Mouse (Mus musculus) lung, postnatal 4 days (tissue): ENCODE results near the gene Gnpat.

Source experiments
- DNase-seq, 2 experiments: peaks; one replicate each; pipeline ENCODE4 v3.0.0; 2021

Gnpat gene

DNA sequence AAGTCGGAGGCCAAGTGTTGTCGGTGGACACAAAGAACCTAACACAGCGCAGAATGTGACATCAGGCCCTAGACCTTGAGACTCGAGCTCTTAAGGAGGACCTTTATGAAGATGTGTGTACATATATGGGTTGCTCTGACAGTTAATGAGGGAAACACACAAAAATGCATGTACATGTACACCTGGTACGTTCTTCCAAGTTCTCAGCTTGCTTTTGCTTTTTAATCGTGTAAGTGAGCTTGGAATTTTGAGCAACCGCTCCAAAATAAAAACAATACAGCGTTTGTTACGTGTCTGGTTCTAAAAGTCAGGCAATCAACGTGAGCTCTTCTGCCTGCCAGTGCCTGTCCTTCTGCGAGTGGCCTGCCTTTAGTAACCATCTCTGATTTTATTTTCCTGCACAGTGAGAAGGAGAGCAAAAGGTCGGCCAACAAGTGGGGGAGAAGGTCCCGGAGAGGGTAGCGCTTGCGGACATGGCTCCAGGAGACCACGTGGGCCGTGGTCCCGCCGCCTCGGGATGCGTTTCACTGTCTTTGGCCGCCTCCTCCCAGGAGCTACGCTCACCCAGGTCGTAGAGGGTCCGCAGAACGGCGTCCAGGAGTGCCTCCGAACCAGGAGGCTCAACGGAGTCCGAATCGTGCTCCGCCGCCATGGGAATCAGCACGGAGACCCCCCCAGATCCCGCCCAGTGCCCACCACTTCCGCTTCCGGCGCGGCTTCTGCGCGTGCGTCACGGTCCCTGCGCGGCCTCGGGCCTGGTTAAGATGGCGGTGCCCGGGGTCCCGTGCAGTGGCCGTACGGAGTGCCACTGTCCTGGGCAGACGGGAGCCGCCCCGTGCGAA lies at the start of gene Gnpat, which contains the start of gene 2810004N23Rik:
TSS of gene Gnpat (plus strand) at position 713 of the 842 bp plus-strand sequence.
TSS of gene 2810004N23Rik (minus strand) at position 800 of the 842 bp plus-strand sequence.
- DNase-seq: peak; percentile 95 to 96

GRCm38 (mm10) chr8:124813326-124813725 lies 49.5 kb upstream of the Gnpat start:
- no peak for DNase-seq

- peak; percentile 42 to 78 for DNase-seq
These were observed 47.0 kb upstream of the Gnpat start for GRCm38 (mm10) chr8:124815870-124816269.

DNA sequence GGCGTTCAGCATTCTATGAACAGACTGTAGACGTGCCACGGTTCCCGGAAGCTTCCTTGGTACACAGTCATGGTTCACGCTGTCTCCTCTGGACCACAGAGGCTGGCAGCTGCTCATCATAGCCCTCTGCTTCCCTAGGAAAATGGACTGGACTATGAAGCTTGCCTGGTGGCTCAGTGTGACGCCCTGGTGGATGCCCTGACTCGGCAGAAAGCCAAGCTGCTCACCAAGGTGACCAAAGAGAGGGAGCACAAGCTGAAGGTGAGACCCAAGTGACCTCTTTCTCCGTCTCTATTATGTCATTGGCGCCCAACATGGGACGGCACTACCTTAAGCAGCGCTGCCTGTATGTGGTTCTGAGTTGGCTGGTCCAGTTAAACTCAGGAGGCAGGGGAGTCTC lies 46.0 kb upstream of the Gnpat start:
- no peak for DNase-seq

GRCm38 (mm10) chr8:124817361-124817760 lies 45.5 kb upstream of the Gnpat start:
- no peak for DNase-seq

DNA sequence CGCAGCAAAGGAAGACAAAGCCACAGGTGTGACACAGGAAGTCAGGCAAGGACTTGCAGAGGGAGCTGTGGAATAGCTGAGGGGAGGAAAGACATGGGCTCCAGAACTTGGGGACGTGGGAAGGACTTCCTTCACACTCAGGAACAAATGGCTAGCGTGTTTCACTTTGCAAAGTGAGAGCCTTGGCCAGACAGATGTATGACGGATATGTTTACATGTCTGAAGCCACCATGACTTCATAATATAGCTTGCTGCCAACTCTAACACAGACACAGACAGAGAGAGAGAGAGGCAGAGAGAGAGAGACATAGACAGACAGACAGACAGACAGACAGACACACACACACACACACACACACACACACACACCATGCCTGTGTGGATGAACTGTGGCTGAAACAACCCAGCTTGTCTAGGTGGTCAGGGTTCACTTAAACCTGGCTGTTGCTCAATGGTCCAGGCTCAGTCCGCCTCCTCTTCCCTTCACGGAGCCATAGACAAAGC lies 43.2 kb upstream of the Gnpat start:
- DNase-seq: peak; percentile 19 to 32

GRCm38 (mm10) chr8:124820125-124820524 lies 42.7 kb upstream of the Gnpat start:
- peak in 1 of 2 experiments; percentile 48 for DNase-seq

DNA sequence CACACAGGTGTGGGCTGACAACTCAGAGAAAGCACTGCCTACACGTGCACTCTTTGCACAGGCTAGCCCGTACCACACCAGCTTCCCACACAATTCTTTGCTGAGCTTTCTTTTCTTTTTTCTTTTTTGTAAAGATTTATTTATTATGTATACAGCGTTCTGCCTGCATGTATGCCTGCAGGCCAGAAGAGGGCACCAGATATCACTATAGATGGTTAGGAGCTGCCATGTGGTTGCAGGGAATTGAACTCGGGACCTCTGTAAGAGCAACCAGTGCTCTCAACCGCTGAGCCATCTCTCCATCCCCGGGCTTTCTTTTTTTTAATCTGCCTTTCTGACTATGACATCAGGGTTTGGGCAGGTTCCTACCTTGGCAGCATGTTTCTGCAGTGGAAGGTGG lies 39.3 kb upstream of the Gnpat start:
- DNase-seq: no peak

- peak; percentile 39 to 52 for DNase-seq
These were observed 36.2 kb upstream of the Gnpat start for GRCm38 (mm10) chr8:124826658-124827057.

DNA sequence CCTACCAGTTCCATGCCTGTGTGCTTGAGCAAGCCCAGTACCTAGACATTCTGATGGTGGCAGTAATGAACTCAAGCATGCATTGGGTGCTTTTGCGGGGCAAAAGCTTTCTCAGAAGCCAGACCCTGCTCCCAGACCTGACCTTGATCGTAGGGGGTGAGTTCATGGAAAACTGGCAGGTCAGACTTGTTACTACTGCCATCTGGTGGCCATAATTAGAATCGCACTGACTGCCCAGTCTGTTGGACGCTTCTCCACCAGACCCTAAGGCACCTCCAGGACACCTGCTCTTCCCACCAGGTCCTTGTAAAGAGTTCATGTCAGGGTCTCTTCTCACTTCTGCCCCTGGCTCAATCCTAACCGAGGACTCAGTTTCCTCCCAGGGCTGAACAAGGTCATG lies 35.4 kb upstream of the Gnpat start:
- peak; percentile 38 to 73 for DNase-seq

GRCm38 (mm10) chr8:124828561-124829240 lies 34.1 kb upstream of the Gnpat start:
- DNase-seq: no peak

DNA sequence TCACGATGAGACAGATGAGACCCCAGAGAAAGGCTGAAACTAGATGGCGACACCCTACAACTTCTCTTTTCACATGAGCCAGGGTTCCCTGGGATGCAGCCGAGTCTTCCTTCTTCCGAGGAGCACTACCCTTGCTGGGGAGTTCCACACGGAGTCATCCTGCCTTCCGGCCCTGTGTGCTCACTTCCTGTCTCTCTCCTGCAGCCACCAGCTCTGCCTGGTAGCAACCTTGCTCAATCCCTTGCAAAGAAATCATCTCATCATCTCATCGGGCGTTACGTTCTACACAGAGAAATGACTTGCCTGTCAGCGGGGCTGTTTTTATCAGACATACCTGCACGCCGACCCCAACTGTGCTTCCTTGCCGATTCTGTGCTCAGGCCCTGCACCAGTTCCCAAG lies 32.8 kb upstream of the Gnpat start:
- peak in 1 of 2 experiments; percentile 33 for DNase-seq

DNA sequence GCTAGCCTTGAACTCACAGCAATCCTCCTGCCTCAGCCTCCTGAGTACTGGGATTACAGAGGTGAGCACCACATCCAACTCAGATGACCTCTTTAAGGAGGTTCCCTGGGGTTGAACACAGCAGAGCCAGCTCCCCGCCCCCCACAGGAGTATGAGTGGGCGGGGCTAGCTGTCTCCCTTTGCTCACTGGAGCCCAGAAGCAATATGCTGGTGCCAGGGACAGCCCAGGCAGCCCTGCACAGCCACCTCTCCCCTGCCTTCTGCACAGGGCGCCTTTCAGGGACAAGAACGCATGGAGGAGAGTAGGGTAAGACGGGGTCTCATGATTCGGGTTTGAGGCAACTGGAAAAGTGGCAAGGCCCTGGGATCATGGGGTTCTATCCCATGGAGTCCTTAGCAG lies 31.3 kb upstream of the Gnpat start:
- peak in 1 of 2 experiments; percentile 24 for DNase-seq

DNA sequence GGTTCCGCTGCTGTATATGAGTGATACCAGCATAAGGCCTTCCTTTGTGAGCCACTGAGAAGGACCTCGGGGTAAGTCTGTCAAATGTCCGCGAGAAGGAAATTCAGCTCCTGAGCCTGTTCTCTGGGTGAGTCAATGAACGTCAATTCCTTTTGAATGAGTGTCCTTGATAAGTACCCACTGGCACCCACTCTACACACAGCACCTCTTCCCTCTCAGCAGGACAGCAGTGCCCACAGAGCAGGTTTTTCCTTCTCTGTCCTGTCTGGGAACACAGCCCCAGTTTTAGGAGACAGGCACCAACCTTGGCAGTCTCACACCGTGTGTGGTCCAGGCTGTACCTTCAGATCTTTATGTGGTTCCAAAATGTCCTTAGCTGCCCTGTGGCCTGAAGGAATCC lies 30.9 kb upstream of the Gnpat start:
- peak in 1 of 2 experiments; percentile 14 for DNase-seq

DNA sequence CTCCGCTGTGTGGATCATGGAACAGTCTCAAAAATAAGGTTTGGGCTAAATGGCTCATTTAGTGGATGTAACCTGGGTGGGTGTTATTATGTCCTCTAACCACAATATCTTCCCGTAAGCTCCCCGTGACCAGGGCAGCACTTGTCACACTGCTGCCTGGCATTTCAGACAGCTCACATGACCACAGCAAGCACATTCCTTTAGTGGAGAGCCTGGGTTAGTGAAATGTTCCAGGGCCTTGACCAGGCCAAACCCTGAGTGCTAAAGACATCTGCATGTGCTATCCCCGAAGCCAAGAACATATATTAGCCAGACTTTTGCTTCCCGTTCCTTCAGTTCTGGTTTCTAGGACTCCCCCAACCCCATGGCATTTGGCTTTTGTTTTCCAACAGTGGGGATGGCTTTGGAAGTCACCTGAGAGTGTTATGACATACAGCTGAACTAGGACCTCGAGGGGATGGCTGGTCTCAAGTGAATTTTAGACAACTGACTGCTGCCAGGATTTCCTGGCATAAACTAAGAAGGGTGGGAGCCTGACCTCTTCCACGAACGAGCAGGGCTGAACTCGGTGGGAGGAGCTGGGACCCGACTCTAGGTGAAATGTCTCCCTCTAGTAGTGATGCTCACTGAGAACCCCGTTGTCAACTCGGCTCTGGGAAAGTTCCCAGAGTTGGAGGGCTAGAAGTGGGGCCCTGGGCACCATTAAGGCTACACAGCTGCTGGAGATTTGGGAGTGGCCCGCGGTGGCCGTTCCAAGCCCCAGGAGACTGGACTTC lies 29.2 kb upstream of the Gnpat start:
- DNase-seq: peak in 1 of 2 experiments; percentile 43

- DNase-seq: peak in 1 of 2 experiments; percentile 5
These were observed 27.0 kb upstream of the Gnpat start for GRCm38 (mm10) chr8:124835848-124836247.

DNA sequence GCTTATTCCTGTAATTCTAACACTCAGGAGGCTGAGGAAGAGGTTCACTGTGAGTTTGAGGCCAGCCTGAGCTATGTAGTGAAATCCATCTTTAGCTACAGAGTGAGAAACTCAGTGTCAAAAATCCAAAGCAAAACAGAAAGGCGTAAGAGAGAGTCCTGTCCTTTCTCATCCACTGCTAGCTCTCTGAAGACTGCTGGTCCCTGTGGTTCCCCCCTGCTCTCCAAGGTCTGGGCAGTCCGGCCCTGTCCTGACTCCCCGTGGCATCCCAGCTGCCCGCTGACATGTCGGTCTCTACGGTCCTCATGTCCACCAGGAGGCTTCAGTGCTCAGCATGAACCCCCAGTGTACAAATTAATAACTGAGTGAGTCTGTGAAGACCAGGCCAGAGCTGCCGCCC lies 26.6 kb upstream of the Gnpat start:
- DNase-seq: peak in 1 of 2 experiments; percentile 18

- no peak for DNase-seq
These were observed 25.9 kb upstream of the Gnpat start for GRCm38 (mm10) chr8:124836907-124837306.

GRCm38 (mm10) chr8:124837956-124838355 lies 24.9 kb upstream of the Gnpat start:
- DNase-seq: peak in 1 of 2 experiments; percentile 4

GRCm38 (mm10) chr8:124839371-124839770 lies 23.5 kb upstream of the Gnpat start:
- peak in 1 of 2 experiments; percentile 15 for DNase-seq

DNA sequence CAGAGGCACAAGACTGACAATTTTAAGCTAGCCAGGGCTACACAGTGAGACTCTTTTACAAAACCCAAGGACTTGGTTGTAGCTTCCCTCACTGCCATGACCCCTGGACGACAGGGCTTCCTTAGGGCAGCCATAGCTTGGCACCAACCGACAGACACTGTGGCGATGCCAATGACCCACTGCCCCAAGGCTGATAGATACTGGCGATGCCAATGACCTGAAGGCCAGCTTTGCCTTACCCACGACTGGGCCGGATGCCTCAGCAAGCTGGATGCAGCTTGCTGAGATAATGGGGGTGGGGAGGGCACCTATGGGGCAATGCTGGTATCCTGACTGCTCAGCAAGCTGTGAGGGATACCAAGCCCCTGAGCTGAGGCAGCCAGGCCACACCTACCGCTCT lies 21.9 kb upstream of the Gnpat start:
- peak in 1 of 2 experiments; percentile 14 for DNase-seq

DNA sequence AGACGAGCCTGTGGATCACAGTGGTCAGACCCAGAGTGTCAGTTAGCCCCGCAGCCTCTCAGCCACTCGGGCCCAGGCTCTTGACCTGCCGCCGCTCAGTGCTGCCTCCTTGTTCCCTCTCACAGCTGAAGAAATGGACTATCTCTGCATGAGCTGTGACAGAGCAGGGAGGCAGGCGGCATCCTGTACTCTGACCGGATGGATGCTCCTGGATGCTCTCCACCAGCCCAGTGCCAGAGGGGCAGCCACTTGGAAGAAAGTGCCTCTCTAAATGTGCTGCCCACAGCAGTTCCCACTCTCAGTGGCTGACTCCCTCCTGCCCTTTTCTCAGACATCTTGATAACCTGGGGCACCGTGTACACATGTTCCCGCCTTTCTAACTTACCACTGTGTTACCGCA lies 21.1 kb upstream of the Gnpat start:
- DNase-seq: peak in 1 of 2 experiments; percentile 13

DNA sequence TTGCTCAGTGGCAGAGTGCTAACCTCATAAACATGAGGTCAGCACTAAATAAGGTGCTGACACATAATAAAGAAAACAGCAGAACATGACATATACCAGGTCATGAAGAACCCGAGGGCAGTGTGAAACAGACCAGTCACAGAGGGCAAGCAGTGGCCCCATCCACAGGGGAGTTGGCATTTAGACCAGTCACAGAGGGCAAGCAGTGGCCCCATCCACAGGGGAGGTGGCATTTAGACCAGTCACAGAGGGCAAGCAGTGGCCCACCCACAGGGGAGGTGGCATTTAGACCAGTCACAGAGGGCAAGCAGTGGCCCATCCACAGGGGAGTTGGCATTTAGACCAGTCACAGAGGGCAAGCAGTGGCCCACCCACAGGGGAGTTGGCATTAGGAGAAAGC lies 19.9 kb upstream of the Gnpat start:
- DNase-seq: peak in 1 of 2 experiments; percentile 20
